Comparison of ENCODE assay signal across 8 mouse cellular contexts in genomic region chr7:141429310-141429709, GRCm38 (mm10). TPM values are rescaled to one million over a fixed set of nuclear protein-coding genes. Genes with fewer than 3 reads are reported as not detected.
DNase-seq lines count a peak whose midpoint lies in the region; ATAC-seq and TF ChIP-seq lines count a peak whose summit lies in the region.
"Had no signal": no experiment of that assay in that cellular context is flagged by ENCODE, and none has a peak within 500 bp of the region (broad histone marks: within the 10 kb centered on the region; RNA-seq: fewer than 3 reads in every experiment).

Cend1 (minus strand) TSS chr7:141429491.

- peak within 1 kb of the TSS; percentile 27 for H3K4me2 ChIP-seq in intestine, postnatal 0 days (replicated peaks; ENCODE audit: low read depth)
- H3K4me2 ChIP-seq in midbrain, embryonic 15.5 days, result peak within 1 kb of the TSS; percentile 82

- ATAC-seq in frontal cortex, adult (ENCODE audit: low TSS enrichment), result peak; percentile 89
- ATAC-seq in intestine, postnatal 0 days, result peak; percentile 47
- peak; percentile 85 for ATAC-seq in midbrain, embryonic 15.5 days (replicated peaks)

- H3K4me3 ChIP-seq in cerebellum, adult 2 months (replicated peaks; ENCODE audit: insufficient read depth, low read depth, low read length), result peak within 1 kb of the TSS; percentile 78
- H3K4me3 ChIP-seq in intestine, postnatal 0 days (ENCODE audit: low read depth, low read length), result no peak within 1 kb of the TSS
- H3K4me3 ChIP-seq in midbrain, embryonic 15.5 days, result peak within 1 kb of the TSS; percentile 59
- H3K4me3 ChIP-seq: erythroblast, embryonic 14.5 days had no signal

- TF ChIP-seq POLR2A in cerebellum, adult 2 months (IDR thresholded peaks at IDR 0.05; ENCODE audit: borderline replicate concordance, insufficient read depth, low read length), result peak; percentile 87

- intact Hi-C loops in left cerebral cortex, postnatal 4 days (cut with DNase I), result no loop called here

- H3K9ac ChIP-seq in intestine, postnatal 0 days (ENCODE audit: low read depth, low read length), result no peak within 1 kb of the TSS
- peak within 1 kb of the TSS; percentile 81 for H3K9ac ChIP-seq in midbrain, embryonic 15.5 days

- H3K36me3 ChIP-seq in intestine, postnatal 0 days (ENCODE audit: control insufficient read depth, insufficient read depth), result peaks cover 39% of the 10 kb centered on the region
- peaks cover 15% of the 10 kb centered on the region for H3K36me3 ChIP-seq in midbrain, embryonic 15.5 days (replicated peaks)

- H3K27me3 ChIP-seq in cerebellum, adult 2 months (ENCODE audit: control insufficient read depth, insufficient read depth, low read length), result no peaks in the 10 kb centered on the region
- no peaks in the 10 kb centered on the region for H3K27me3 ChIP-seq in intestine, postnatal 0 days (replicated peaks; ENCODE audit: control insufficient read depth, insufficient read depth, low read length)
- no peaks in the 10 kb centered on the region for H3K27me3 ChIP-seq in midbrain, embryonic 15.5 days (replicated peaks)

- TF ChIP-seq CTCF in cerebellum, adult 2 months (IDR thresholded peaks at IDR 0.05; ENCODE audit: borderline replicate concordance, insufficient read depth, low read depth, low read length), result no peak
- TF ChIP-seq CTCF in intestine, postnatal 0 days (IDR thresholded peaks at IDR 0.05; ENCODE audit: low read depth), result no peak

- H3K9me3 ChIP-seq in intestine, postnatal 0 days (ENCODE audit: control insufficient read depth), result no peaks in the 10 kb centered on the region
- no peaks in the 10 kb centered on the region for H3K9me3 ChIP-seq in midbrain, embryonic 15.5 days

- WGBS in cerebellum, adult 2 months, result 2% methylated on average over 19 of the region's 19 CpGs
- 11% methylated on average over 19 of the region's 19 CpGs for WGBS in intestine, postnatal 0 days
- 3% methylated on average over 19 of the region's 19 CpGs for WGBS in midbrain, embryonic 15.5 days

- peaks cover 31% of the 10 kb centered on the region for H3K4me1 ChIP-seq in cerebellum, adult 2 months (ENCODE audit: control insufficient read depth, insufficient read depth, low read length)
- H3K4me1 ChIP-seq in intestine, postnatal 0 days (replicated peaks; ENCODE audit: control insufficient read depth, insufficient read depth, low read length), result peaks cover under 1% of the 10 kb centered on the region; the same call in 1 of the 2 replicates
- H3K4me1 ChIP-seq in midbrain, embryonic 15.5 days, result peaks cover 43% of the 10 kb centered on the region

- peak; percentile 96 for DNase-seq in R1 (ENCODE audit: low read depth, low spot score)
- peak; percentile 93 to 96 for DNase-seq in cerebellum, adult 2 months
- peak; percentile 65 for DNase-seq in left cerebral cortex, postnatal 4 days
- DNase-seq in spleen, postnatal 14 days (ENCODE audit: low spot score in 2 of 2), result no peak

- peak within 1 kb of the TSS; percentile 95 for H3K27ac ChIP-seq in cerebellum, adult 2 months (ENCODE audit: insufficient read depth, low read length)
- H3K27ac ChIP-seq in intestine, postnatal 0 days (ENCODE audit: low read depth, low read length), result no peak within 1 kb of the TSS
- peak within 1 kb of the TSS; percentile 81 for H3K27ac ChIP-seq in midbrain, embryonic 15.5 days

RNA-seq across cellular contexts. Expression of gene Cend1, which starts in this region (rescaled TPM):
- 375 and 402 TPM in 2 replicates for polyA plus RNA-seq in cerebellum, adult 2 months (2012; rRNA removed)
- polyA plus RNA-seq in intestine, postnatal 0 days (2015; fragmentation: Nextera tagmentation; extraction: Ambion mirVana), result 2.7 and 3.3 TPM in 2 replicates
- 100 to 1,000 TPM; 111 to 122 TPM for total RNA-seq in left cerebral cortex, postnatal 4 days (2021)
- polyA plus RNA-seq in midbrain, embryonic 15.5 days (2015; fragmentation: Nextera tagmentation; extraction: Ambion mirVana), result 111 and 113 TPM in 2 replicates
- polyA plus RNA-seq: erythroblast, embryonic 14.5 days had no signal

Comparison
In these comparisons a context has a peak if more than half of its experiments do, and no peak if none do; other contexts are left out.
1. RNA of gene Cend1 (polyA plus RNA-seq): 375 to 402 TPM in cerebellum, adult 2 months and 111 to 113 TPM in midbrain, embryonic 15.5 days; 2.7 to 3.3 TPM in intestine, postnatal 0 days; every median in the first group is over 10 times any median in the second.
2. DNase-seq: peak in R1 (single experiment), cerebellum, adult 2 months (2 of 2) and left cerebral cortex, postnatal 4 days (single experiment); none in spleen, postnatal 14 days (0 of 2).
3. Peak in every context shown above with its lines, with median percentiles within 50 percentile points of each other: ATAC-seq.